Mouse (Mus musculus): ENCODE measurements around the gene Wnt3. TPM values are rescaled to one million over a fixed set of nuclear protein-coding genes. Genes with fewer than 3 reads are reported as not detected.

The Wnt3 gene
- total RNA-seq, 1 experiment from 2014 or later: not detected

- no peak for ATAC-seq (replicated peaks; ENCODE audit: insufficient number of reproducible peaks, low FRiP score, low TSS enrichment, poor library complexity, severe bottlenecking)
Observed at GRCm38 (mm10) chr11:103765556-103766011, 8.4 kb upstream of the Wnt3 start.

- ATAC-seq (replicated peaks; ENCODE audit: insufficient number of reproducible peaks, low FRiP score, low TSS enrichment, poor library complexity, severe bottlenecking): no peak
Observed at GRCm38 (mm10) chr11:103771160-103771817, 2.7 kb upstream of the Wnt3 start.

GRCm38 (mm10) chr11:103772505-103773386, 1.2 kb upstream of the Wnt3 start:
- ATAC-seq (replicated peaks; ENCODE audit: insufficient number of reproducible peaks, low FRiP score, low TSS enrichment, poor library complexity, severe bottlenecking): no peak

- ATAC-seq (replicated peaks; ENCODE audit: insufficient number of reproducible peaks, low FRiP score, low TSS enrichment, poor library complexity, severe bottlenecking): no peak
Observed at GRCm38 (mm10) chr11:103774228-103774530, 229 bp downstream of the Wnt3 start.

GRCm38 (mm10) chr11:103780152-103780551, 6.2 kb downstream of the Wnt3 start:
- ATAC-seq (replicated peaks; ENCODE audit: insufficient number of reproducible peaks, low FRiP score, low TSS enrichment, poor library complexity, severe bottlenecking): no peak

GRCm38 (mm10) chr11:103789951-103790350, 16.0 kb downstream of the Wnt3 start:
- ATAC-seq (replicated peaks; ENCODE audit: insufficient number of reproducible peaks, low FRiP score, low TSS enrichment, poor library complexity, severe bottlenecking): no peak

- no peak for ATAC-seq (replicated peaks; ENCODE audit: insufficient number of reproducible peaks, low FRiP score, low TSS enrichment, poor library complexity, severe bottlenecking)
Observed at GRCm38 (mm10) chr11:103801128-103801527, 27.2 kb downstream of the Wnt3 start.

GRCm38 (mm10) chr11:103804126-103804525, 30.2 kb downstream of the Wnt3 start:
- ATAC-seq (replicated peaks; ENCODE audit: insufficient number of reproducible peaks, low FRiP score, low TSS enrichment, poor library complexity, severe bottlenecking): no peak

GRCm38 (mm10) chr11:103804804-103805203, 30.9 kb downstream of the Wnt3 start:
- ATAC-seq (replicated peaks; ENCODE audit: insufficient number of reproducible peaks, low FRiP score, low TSS enrichment, poor library complexity, severe bottlenecking): no peak

- no peak for ATAC-seq (replicated peaks; ENCODE audit: insufficient number of reproducible peaks, low FRiP score, low TSS enrichment, poor library complexity, severe bottlenecking)
Observed at GRCm38 (mm10) chr11:103807966-103808365, 34.0 kb downstream of the Wnt3 start.

- no peak for ATAC-seq (replicated peaks; ENCODE audit: insufficient number of reproducible peaks, low FRiP score, low TSS enrichment, poor library complexity, severe bottlenecking)
Observed at GRCm38 (mm10) chr11:103808771-103809610, 35.0 kb downstream of the Wnt3 start.

- no peak for ATAC-seq (replicated peaks; ENCODE audit: insufficient number of reproducible peaks, low FRiP score, low TSS enrichment, poor library complexity, severe bottlenecking)
Observed at GRCm38 (mm10) chr11:103809611-103810598, 36.0 kb downstream of the Wnt3 start.

GRCm38 (mm10) chr11:103810631-103811030, 36.7 kb downstream of the Wnt3 start:
- ATAC-seq (replicated peaks; ENCODE audit: insufficient number of reproducible peaks, low FRiP score, low TSS enrichment, poor library complexity, severe bottlenecking): no peak

GRCm38 (mm10) chr11:103811246-103811645, 37.3 kb downstream of the Wnt3 start:
- ATAC-seq (replicated peaks; ENCODE audit: insufficient number of reproducible peaks, low FRiP score, low TSS enrichment, poor library complexity, severe bottlenecking): no peak

GRCm38 (mm10) chr11:103814808-103815207, 40.9 kb downstream of the Wnt3 start:
- ATAC-seq (replicated peaks; ENCODE audit: insufficient number of reproducible peaks, low FRiP score, low TSS enrichment, poor library complexity, severe bottlenecking): no peak

- ATAC-seq (replicated peaks; ENCODE audit: insufficient number of reproducible peaks, low FRiP score, low TSS enrichment, poor library complexity, severe bottlenecking): no peak
Observed at GRCm38 (mm10) chr11:103815986-103816385, 42.0 kb downstream of the Wnt3 start.

- no peak for ATAC-seq (replicated peaks; ENCODE audit: insufficient number of reproducible peaks, low FRiP score, low TSS enrichment, poor library complexity, severe bottlenecking)
Observed at GRCm38 (mm10) chr11:103816719-103817118, 42.8 kb downstream of the Wnt3 start.

GRCm38 (mm10) chr11:103827201-103827600, 53.3 kb downstream of the Wnt3 start:
- no peak for ATAC-seq (replicated peaks; ENCODE audit: insufficient number of reproducible peaks, low FRiP score, low TSS enrichment, poor library complexity, severe bottlenecking)

Data from monocyte, adult 5-6 weeks (primary cell).